Mouse (Mus musculus): Measurements from ENCODE around the gene Hypk. TPM values are rescaled to one million over a fixed set of nuclear protein-coding genes. Genes with fewer than 3 reads are reported as not detected.

Gene Hypk
- 1.5 and 3.3 TPM in 2 replicates for polyA plus RNA-seq (2012; rRNA removed)

GRCm38 (mm10) chr2:121452990-121453389, at the start of gene Hypk:
Hypk (plus strand) TSS chr2:121453290.
- no peak within 1 kb of the TSS for H3K4me3 ChIP-seq (ENCODE audit: low read depth, low read length)
- no peak for TF ChIP-seq POLR2A (IDR thresholded peaks at IDR 0.05; ENCODE audit: low read depth, low read length)
- TF ChIP-seq CTCF (IDR thresholded peaks at IDR 0.05; ENCODE audit: extremely low read depth, insufficient read length, insufficient replicate concordance, low read depth, low read length), result no peak
- H3K4me1 ChIP-seq (ENCODE audit: control insufficient read depth, insufficient read depth, insufficient read length, low read length), result peaks cover 8% of the 10 kb centered on the region; the same call in 1 of the 2 replicates
- H3K27me3 ChIP-seq (ENCODE audit: control insufficient read depth, insufficient read depth, low read length), result no peaks in the 10 kb centered on the region
- H3K27ac ChIP-seq (ENCODE audit: insufficient read depth, low read depth, low read length), result no peak within 1 kb of the TSS
- 63% methylated on average over 4 of the region's 4 CpGs for WGBS
- peaks cover 26% of the 10 kb centered on the region for H3K36me3 ChIP-seq (ENCODE audit: control insufficient read depth, insufficient read depth, low read length)

- Histone ChIP-seq H3K4me3 (ENCODE audit: low read depth, low read length) (no peak overlapping the region), H3K27ac (ENCODE audit: insufficient read depth, low read depth, low read length) (no peak overlapping the region), H3K36me3 (ENCODE audit: control insufficient read depth, insufficient read depth, low read length) (no peaks in the 10 kb centered on the region), H3K27me3 (ENCODE audit: control insufficient read depth, insufficient read depth, low read length) (no peaks in the 10 kb centered on the region), H3K4me1 (ENCODE audit: control insufficient read depth, insufficient read depth, insufficient read length, low read length) (no peaks in the 10 kb centered on the region)
- TF ChIP-seq CTCF (IDR thresholded peaks at IDR 0.05; ENCODE audit: extremely low read depth, insufficient read length, insufficient replicate concordance, low read depth, low read length), result no peak
Observed at GRCm38 (mm10) chr2:121403296-121403695, 49.8 kb upstream of the Hypk start.

- no peaks in the 10 kb centered on the region for H3K36me3 ChIP-seq (ENCODE audit: control insufficient read depth, insufficient read depth, low read length)
- peak overlapping the region; percentile 43; the same call in 1 of the 2 replicates for H3K27ac ChIP-seq (ENCODE audit: insufficient read depth, low read depth, low read length)
- no peaks in the 10 kb centered on the region for H3K27me3 ChIP-seq (ENCODE audit: control insufficient read depth, insufficient read depth, low read length)
- H3K4me3 ChIP-seq (ENCODE audit: low read depth, low read length), result no peak overlapping the region
- 33% methylated on average over 4 of the region's 4 CpGs for WGBS
- no peaks in the 10 kb centered on the region for H3K4me1 ChIP-seq (ENCODE audit: control insufficient read depth, insufficient read depth, insufficient read length, low read length)
- TF ChIP-seq POLR2A (IDR thresholded peaks at IDR 0.05; ENCODE audit: low read depth, low read length) (no peak), CTCF (IDR thresholded peaks at IDR 0.05; ENCODE audit: extremely low read depth, insufficient read length, insufficient replicate concordance, low read depth, low read length) (peak; percentile 35; the same call in 1 of the 2 replicates)
Observed at GRCm38 (mm10) chr2:121408160-121408559, 44.9 kb upstream of the Hypk start.

- Histone ChIP-seq H3K36me3 (ENCODE audit: control insufficient read depth, insufficient read depth, low read length) (peaks cover 3% of the 10 kb centered on the region), H3K27ac (ENCODE audit: insufficient read depth, low read depth, low read length) (peak overlapping the region; percentile 79), H3K4me1 (ENCODE audit: control insufficient read depth, insufficient read depth, insufficient read length, low read length) (no peaks in the 10 kb centered on the region; the same call in 1 of the 2 replicates), H3K27me3 (ENCODE audit: control insufficient read depth, insufficient read depth, low read length) (no peaks in the 10 kb centered on the region), H3K4me3 (ENCODE audit: low read depth, low read length) (peak overlapping the region; percentile 89)
- WGBS, result 5% methylated on average over 4 of the region's 4 CpGs
- no peak for TF ChIP-seq CTCF (IDR thresholded peaks at IDR 0.05; ENCODE audit: extremely low read depth, insufficient read length, insufficient replicate concordance, low read depth, low read length)
- TF ChIP-seq POLR2A (IDR thresholded peaks at IDR 0.05; ENCODE audit: low read depth, low read length), result no peak
Observed at GRCm38 (mm10) chr2:121412843-121413386, 40.2 kb upstream of the Hypk start.

- Histone ChIP-seq H3K4me3 (ENCODE audit: low read depth, low read length) (peak within 1 kb of the TSS; percentile 89), H3K4me1 (ENCODE audit: control insufficient read depth, insufficient read depth, insufficient read length, low read length) (no peaks in the 10 kb centered on the region; the same call in 1 of the 2 replicates), H3K27me3 (ENCODE audit: control insufficient read depth, insufficient read depth, low read length) (no peaks in the 10 kb centered on the region), H3K36me3 (ENCODE audit: control insufficient read depth, insufficient read depth, low read length) (peaks cover 5% of the 10 kb centered on the region), H3K27ac (ENCODE audit: insufficient read depth, low read depth, low read length) (peak within 1 kb of the TSS; percentile 90)
- WGBS, result 1% methylated on average over 68 of the region's 68 CpGs
- TF ChIP-seq CTCF (IDR thresholded peaks at IDR 0.05; ENCODE audit: extremely low read depth, insufficient read length, insufficient replicate concordance, low read depth, low read length) (no peak), POLR2A (IDR thresholded peaks at IDR 0.05; ENCODE audit: low read depth, low read length) (peak; percentile 97)
Observed at GRCm38 (mm10) chr2:121413387-121414042, 39.6 kb upstream of the Hypk start, which contains the start of the genes Pdia3 and Catsper2. Pdia3 (plus strand) TSS chr2:121413775. Catsper2 (minus strand) TSS chr2:121413792.

GRCm38 (mm10) chr2:121414139-121414685, 38.9 kb upstream of the Hypk start:
- peak overlapping the region; percentile 90 for H3K27ac ChIP-seq (ENCODE audit: insufficient read depth, low read depth, low read length)
- no peaks in the 10 kb centered on the region; the same call in 1 of the 2 replicates for H3K4me1 ChIP-seq (ENCODE audit: control insufficient read depth, insufficient read depth, insufficient read length, low read length)
- H3K4me3 ChIP-seq (ENCODE audit: low read depth, low read length), result peak overlapping the region; percentile 89
- no peaks in the 10 kb centered on the region for H3K27me3 ChIP-seq (ENCODE audit: control insufficient read depth, insufficient read depth, low read length)
- TF ChIP-seq CTCF (IDR thresholded peaks at IDR 0.05; ENCODE audit: extremely low read depth, insufficient read length, insufficient replicate concordance, low read depth, low read length) (no peak), POLR2A (IDR thresholded peaks at IDR 0.05; ENCODE audit: low read depth, low read length) (no peak)
- peaks cover 6% of the 10 kb centered on the region for H3K36me3 ChIP-seq (ENCODE audit: control insufficient read depth, insufficient read depth, low read length)
- under 1% methylated on average over 32 of the region's 32 CpGs for WGBS

GRCm38 (mm10) chr2:121415103-121415502, 38.0 kb upstream of the Hypk start:
- H3K36me3 ChIP-seq (ENCODE audit: control insufficient read depth, insufficient read depth, low read length), result peaks cover 8% of the 10 kb centered on the region
- H3K27me3 ChIP-seq (ENCODE audit: control insufficient read depth, insufficient read depth, low read length), result no peaks in the 10 kb centered on the region
- no peak for TF ChIP-seq POLR2A (IDR thresholded peaks at IDR 0.05; ENCODE audit: low read depth, low read length)
- TF ChIP-seq CTCF (IDR thresholded peaks at IDR 0.05; ENCODE audit: extremely low read depth, insufficient read length, insufficient replicate concordance, low read depth, low read length), result no peak
- WGBS, result 14% methylated on average over 3 of the region's 3 CpGs
- H3K27ac ChIP-seq (ENCODE audit: insufficient read depth, low read depth, low read length), result no peak overlapping the region
- H3K4me3 ChIP-seq (ENCODE audit: low read depth, low read length), result no peak overlapping the region
- no peaks in the 10 kb centered on the region; the same call in 1 of the 2 replicates for H3K4me1 ChIP-seq (ENCODE audit: control insufficient read depth, insufficient read depth, insufficient read length, low read length)

Data from small intestine, adult 2 months (tissue).